Mouse (Mus musculus) testis, adult 2 months (tissue): ENCODE data around the gene Tex2.

Experiments
- CTCF ChIP-seq: fragments of 200-500 bp; IDR thresholded peaks from 2 replicates; pipeline ENCODE4 v1.5.1; 2012; ENCODE audit warnings: low read depth, mild to moderate bottlenecking, inconsistent platforms, low read length, moderate library complexity; ENCODE audit not compliant: control insufficient read depth, insufficient read depth, insufficient replicate concordance
- POLR2A ChIP-seq: fragments of 200-500 bp; IDR thresholded peaks from 2 replicates; pipeline ENCODE4 v1.6.1; 2012; ENCODE audit warnings: low read depth, mild to moderate bottlenecking, inconsistent platforms, low read length, moderate library complexity; ENCODE audit not compliant: control insufficient read depth

DNA sequence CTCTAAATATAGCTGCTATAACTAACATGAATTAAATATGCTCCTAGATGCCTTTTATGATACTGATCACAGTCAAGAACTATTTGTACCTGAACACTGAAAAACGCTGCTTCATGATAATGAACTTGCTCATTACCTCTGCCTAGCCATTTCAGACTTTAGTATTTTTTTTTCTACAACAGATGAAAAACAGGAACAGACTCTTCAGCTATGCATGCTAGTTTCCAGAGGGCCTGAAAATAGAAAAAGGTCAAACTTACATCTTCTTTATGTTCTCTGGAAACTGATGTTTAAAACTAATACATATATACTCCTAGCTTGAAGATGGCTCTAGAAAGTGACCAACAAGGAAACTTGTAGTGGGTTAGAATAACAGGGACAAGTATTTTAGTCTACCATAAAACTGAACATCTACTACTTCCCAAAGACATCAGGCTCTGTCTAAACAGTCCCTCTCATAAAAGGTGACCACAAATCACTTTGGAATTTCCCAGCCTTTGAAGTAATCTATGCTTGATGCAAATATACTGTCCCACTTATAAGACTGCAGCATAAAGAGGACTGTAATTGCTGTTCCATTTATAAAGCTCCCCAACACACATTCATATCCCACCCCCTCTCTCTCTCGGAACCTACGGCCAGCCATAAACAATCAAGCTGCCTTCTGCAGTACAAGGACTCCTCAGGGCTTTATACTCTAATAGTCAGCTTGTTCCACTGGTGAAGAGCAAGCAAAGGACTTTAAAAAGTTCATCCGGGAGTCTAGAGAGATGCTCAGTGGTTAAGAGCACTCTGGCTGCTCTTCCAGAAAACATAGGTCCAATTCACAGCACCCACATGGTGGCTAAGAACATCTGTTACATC, 148.3 kb downstream of the Tex2 start:
- no peak for TF ChIP-seq CTCF
- no peak for TF ChIP-seq POLR2A
